17 mouse cellular contexts compared by ENCODE assay signal in genomic region chr4:125257916-125258315, GRCm38 (mm10).
A peak's percentile ranks its signal among the peaks of the same experiment; 100 is the strongest.
DNase-seq lines count a peak whose midpoint lies in the region; ATAC-seq and TF ChIP-seq lines count a peak whose summit lies in the region.
"Had no signal": no experiment of that assay in that cellular context is flagged by ENCODE, and none has a peak within 500 bp of the region (broad histone marks: within the 10 kb centered on the region; RNA-seq: fewer than 3 reads in every experiment).

No protein-coding gene starts in this region.

- TF ChIP-seq EP300 in stomach, postnatal 0 days (optimal IDR thresholded peaks at IDR 0.05): no peak

- no peak for ATAC-seq in megakaryocyte-erythroid progenitor cell, adult 5-6 weeks (replicated peaks; ENCODE audit: low FRiP score, low TSS enrichment, poor library complexity, severe bottlenecking)
- ATAC-seq in stomach, postnatal 0 days (ENCODE audit: low FRiP score, low TSS enrichment): no peak

- no peak overlapping the region for H3K4me2 ChIP-seq in stomach, postnatal 0 days (replicated peaks; ENCODE audit: low read depth)
- H3K4me2 ChIP-seq: heart, embryonic 13.5 days; kidney, embryonic 15.5 days; limb, embryonic 13.5 days; liver, embryonic 15.5 days; neural tube, embryonic 13.5 days had no signal

- no peaks in the 10 kb centered on the region for H3K9me3 ChIP-seq in stomach, postnatal 0 days (ENCODE audit: control insufficient read depth, low read length)
- H3K9me3 ChIP-seq: heart, embryonic 13.5 days; hindbrain, embryonic 10.5 days; kidney, embryonic 15.5 days; limb, embryonic 13.5 days; liver, embryonic 15.5 days; neural tube, embryonic 13.5 days had no signal

- H3K27ac ChIP-seq in stomach, postnatal 0 days (replicated peaks): no peak overlapping the region
- H3K27ac ChIP-seq: heart, embryonic 13.5 days; hindbrain, embryonic 10.5 days; kidney, embryonic 15.5 days; limb, embryonic 13.5 days; liver, embryonic 15.5 days; neural tube, embryonic 13.5 days had no signal

- H3K36me3 ChIP-seq in stomach, postnatal 0 days (ENCODE audit: control insufficient read depth, insufficient read depth, low read length): no peaks in the 10 kb centered on the region
- H3K36me3 ChIP-seq: heart, embryonic 13.5 days; hindbrain, embryonic 10.5 days; kidney, embryonic 15.5 days; limb, embryonic 13.5 days; liver, embryonic 15.5 days; neural tube, embryonic 13.5 days had no signal

- no peak overlapping the region for H3K9ac ChIP-seq in stomach, postnatal 0 days (ENCODE audit: low read length)
- H3K9ac ChIP-seq: heart, embryonic 13.5 days; kidney, embryonic 15.5 days; limb, embryonic 13.5 days; liver, embryonic 15.5 days; neural tube, embryonic 13.5 days had no signal

- intact Hi-C loops in left cerebral cortex, postnatal 4 days (cut with DNase I): no loop called here

- no peaks in the 10 kb centered on the region for H3K27me3 ChIP-seq in stomach, postnatal 0 days (ENCODE audit: control insufficient read depth, insufficient read depth, low read length)
- H3K27me3 ChIP-seq: liver, embryonic 15.5 days had no signal

- no peaks in the 10 kb centered on the region for H3K4me1 ChIP-seq in stomach, postnatal 0 days (replicated peaks; ENCODE audit: control insufficient read depth, insufficient read depth)
- H3K4me1 ChIP-seq: heart, embryonic 13.5 days; kidney, embryonic 15.5 days; limb, embryonic 13.5 days; liver, embryonic 15.5 days had no signal

- no peak overlapping the region for H3K4me3 ChIP-seq in stomach, postnatal 0 days (ENCODE audit: low read depth, low read length)
- H3K4me3 ChIP-seq: heart, embryonic 13.5 days; hindbrain, embryonic 10.5 days; kidney, embryonic 15.5 days; limb, embryonic 13.5 days; liver, embryonic 15.5 days; neural tube, embryonic 13.5 days had no signal

- WGBS in stomach, postnatal 0 days: 58% methylated on average over 6 of the region's 6 CpGs

- DNase-seq in cerebellum, postnatal 14 days: peak; percentile 33 to 49
- DNase-seq in cerebellum, adult 8-10 months: no peak
- peak; percentile 29 to 31 for DNase-seq in layer of hippocampus, postnatal 36 days
- no peak for DNase-seq in layer of hippocampus, adult 9-10 months (ENCODE audit: low spot score)
- DNase-seq in adrenal gland, postnatal 10 days: peak; percentile 31
- peak; percentile 46 for DNase-seq in left cerebral cortex, postnatal 4 days
- no peak for DNase-seq in stomach, postnatal 0 days (ENCODE audit: low spot score)
- DNase-seq: cerebellum, adult 2 months; lung, postnatal 14 days; thymus, adult 18-20 months had no signal

- TF ChIP-seq CTCF in stomach, postnatal 0 days (IDR thresholded peaks at IDR 0.05; ENCODE audit: low read depth): no peak

Comparison
In these comparisons a context has a peak if more than half of its experiments do, and no peak if none do; other contexts are left out.
1. DNase-seq: peak in cerebellum, postnatal 14 days (2 of 2), layer of hippocampus, postnatal 36 days (2 of 2), adrenal gland, postnatal 10 days (single experiment) and left cerebral cortex, postnatal 4 days (single experiment); none in cerebellum, adult 8-10 months (single experiment), layer of hippocampus, adult 9-10 months (single experiment) and stomach, postnatal 0 days (single experiment).